Mouse (Mus musculus): ENCODE results near the gene Rhbdl3. TPM values are rescaled to one million over a fixed set of nuclear protein-coding genes. Genes with fewer than 3 reads are reported as not detected.
A peak's percentile ranks its signal among the peaks of the same experiment; 100 is the strongest.

Rhbdl3 gene
- polyA plus RNA-seq (2016; fragmentation: Nextera tagmentation; extraction: Ambion mirVana) = 0.18 and 0.29 TPM in 2 replicates

GRCm38 (mm10) chr11:80300551-80301315 lies at the start of gene Rhbdl3:
Gene Rhbdl3, plus strand, starts transcription at chr11:80300912.
- Histone ChIP-seq H3K4me2 (peak within 1 kb of the TSS; percentile 80), H3K4me3 (peak within 1 kb of the TSS; percentile 55), H3K27ac (no peak within 1 kb of the TSS), H3K9ac (no peak within 1 kb of the TSS), H3K9me3 (replicated peaks) (0 out of 2 replicates have a peak, but pooled peaks cover 5% of the 10 kb centered on the region), H3K4me1 (peaks cover 27% of the 10 kb centered on the region), H3K27me3 (replicated peaks) (peaks cover 98% of the 10 kb centered on the region), H3K36me3 (no peaks in the 10 kb centered on the region)
- ATAC-seq = peak; percentile 42
- WGBS (ENCODE audit: insufficient replicate concordance) = under 1% methylated on average over 74 of the region's 81 CpGs

GRCm38 (mm10) chr11:80264137-80264536 lies 36.6 kb upstream of the Rhbdl3 start:
- no peak overlapping the region for H3K4me2 ChIP-seq
- WGBS (ENCODE audit: insufficient replicate concordance) = 85% methylated on average over 8 of the region's 8 CpGs
- H3K9ac ChIP-seq = no peak overlapping the region
- ATAC-seq = no peak
- no peaks in the 10 kb centered on the region for H3K4me1 ChIP-seq
- no peak overlapping the region for H3K4me3 ChIP-seq
- H3K9me3 ChIP-seq (replicated peaks) = no peaks in the 10 kb centered on the region
- no peak overlapping the region for H3K27ac ChIP-seq
- no peaks in the 10 kb centered on the region for H3K27me3 ChIP-seq (replicated peaks)
- peaks cover 72% of the 10 kb centered on the region for H3K36me3 ChIP-seq

- H3K27me3 ChIP-seq (replicated peaks) = no peaks in the 10 kb centered on the region
- WGBS (ENCODE audit: insufficient replicate concordance) = 58% methylated on average over 5 of the region's 5 CpGs
- H3K4me3 ChIP-seq = no peak overlapping the region
- H3K4me2 ChIP-seq = no peak overlapping the region
- no peak for ATAC-seq
- H3K36me3 ChIP-seq = peaks cover 13% of the 10 kb centered on the region
- H3K9ac ChIP-seq = no peak overlapping the region
- H3K4me1 ChIP-seq = no peaks in the 10 kb centered on the region
- 0 out of 2 replicates have a peak, but pooled peaks cover 7% of the 10 kb centered on the region for H3K9me3 ChIP-seq (replicated peaks)
- no peak overlapping the region for H3K27ac ChIP-seq
Observed at GRCm38 (mm10) chr11:80271096-80271495, 29.6 kb upstream of the Rhbdl3 start.

DNA sequence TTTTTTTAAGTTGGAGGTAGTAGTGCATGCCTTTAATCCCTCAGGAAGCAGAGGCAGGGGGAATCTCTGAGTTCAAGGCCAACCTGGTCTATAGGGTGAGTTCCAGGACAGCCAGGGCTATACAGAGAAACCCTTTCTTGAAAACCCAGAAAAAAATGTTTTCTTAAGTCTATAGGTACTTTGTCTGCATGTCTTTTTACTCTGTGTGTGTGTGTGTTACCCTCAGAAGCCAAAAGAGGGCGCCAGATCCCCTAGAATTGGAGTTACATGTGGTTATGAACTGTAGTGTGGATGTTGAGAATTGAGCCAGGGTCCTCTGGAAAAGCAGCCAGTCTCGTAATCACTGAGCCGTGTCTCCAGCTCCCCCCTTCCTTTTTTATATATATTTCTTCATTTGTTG lies 25.7 kb upstream of the Rhbdl3 start:
- 0 out of 2 replicates have a peak, but pooled peaks cover 7% of the 10 kb centered on the region for H3K9me3 ChIP-seq (replicated peaks)
- H3K4me3 ChIP-seq = no peak overlapping the region
- H3K9ac ChIP-seq = no peak overlapping the region
- H3K27ac ChIP-seq = no peak overlapping the region
- no peak for ATAC-seq
- no peaks in the 10 kb centered on the region for H3K36me3 ChIP-seq
- no peaks in the 10 kb centered on the region for H3K27me3 ChIP-seq (replicated peaks)
- no peak overlapping the region for H3K4me2 ChIP-seq
- no peaks in the 10 kb centered on the region for H3K4me1 ChIP-seq
- WGBS (ENCODE audit: insufficient replicate concordance) = 43% methylated on average over 3 of the region's 3 CpGs

DNA sequence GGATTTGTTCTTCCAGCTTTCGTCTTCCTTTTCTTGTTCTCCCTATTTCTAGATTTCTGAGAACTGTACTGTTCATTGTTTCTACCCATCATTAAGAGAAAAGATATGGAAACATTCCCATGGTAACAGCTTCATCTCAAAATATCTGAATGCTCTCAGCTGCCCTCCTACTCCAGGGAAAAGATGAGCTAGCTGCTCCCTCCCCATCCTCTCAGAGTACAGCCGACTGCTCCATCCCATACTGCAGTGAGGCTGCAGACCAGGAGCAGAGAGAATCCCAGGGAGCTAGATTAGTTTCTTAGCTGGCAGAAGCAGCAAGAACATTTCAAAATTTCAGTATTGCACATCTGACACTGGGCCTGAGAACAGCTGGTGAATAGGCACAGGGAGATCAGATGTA lies 22.7 kb upstream of the Rhbdl3 start:
- ATAC-seq = no peak
- no peaks in the 10 kb centered on the region for H3K27me3 ChIP-seq (replicated peaks)
- no peak overlapping the region for H3K4me3 ChIP-seq
- H3K4me1 ChIP-seq = no peaks in the 10 kb centered on the region
- H3K9me3 ChIP-seq (replicated peaks) = 0 out of 2 replicates have a peak, but pooled peaks cover 7% of the 10 kb centered on the region
- 54% methylated on average over 2 of the region's 2 CpGs for WGBS (ENCODE audit: insufficient replicate concordance)
- no peak overlapping the region for H3K9ac ChIP-seq
- no peak overlapping the region for H3K27ac ChIP-seq
- H3K36me3 ChIP-seq = no peaks in the 10 kb centered on the region
- H3K4me2 ChIP-seq = no peak overlapping the region

- no peaks in the 10 kb centered on the region for H3K4me1 ChIP-seq
- no peak overlapping the region for H3K27ac ChIP-seq
- peaks cover 9% of the 10 kb centered on the region for H3K27me3 ChIP-seq (replicated peaks)
- H3K9ac ChIP-seq = no peak overlapping the region
- no peak overlapping the region for H3K4me3 ChIP-seq
- ATAC-seq = no peak
- H3K36me3 ChIP-seq = no peaks in the 10 kb centered on the region
- no peak overlapping the region for H3K4me2 ChIP-seq
- whole genome bisulfite sequencing (ENCODE audit: insufficient replicate concordance) = 65% methylated on average over 3 of the region's 3 CpGs
- H3K9me3 ChIP-seq (replicated peaks) = no peaks in the 10 kb centered on the region
Observed at GRCm38 (mm10) chr11:80283786-80284185, 16.9 kb upstream of the Rhbdl3 start.

DNA sequence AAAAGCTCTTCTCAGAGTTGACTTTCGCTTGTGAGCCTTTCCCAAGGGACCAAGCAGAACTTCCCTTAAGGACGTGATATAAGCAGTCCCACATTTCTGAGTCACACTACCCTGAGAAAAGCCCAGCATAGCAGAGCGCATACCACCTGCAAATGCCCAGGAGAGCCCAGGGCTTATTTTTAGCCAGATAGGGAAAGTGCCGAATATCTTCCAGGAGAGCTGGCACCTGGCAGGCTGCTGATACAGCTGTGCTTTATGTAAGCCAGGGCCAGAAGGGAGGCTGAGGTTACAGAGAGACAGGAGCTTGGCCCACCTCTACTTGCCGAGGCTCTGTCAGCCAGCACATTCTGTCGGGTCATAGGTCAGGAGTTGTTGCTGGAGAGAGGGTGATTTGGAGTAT lies 16.1 kb upstream of the Rhbdl3 start:
- peaks cover under 1% of the 10 kb centered on the region; the same call in 1 of the 2 replicates for H3K4me1 ChIP-seq
- H3K4me2 ChIP-seq = no peak overlapping the region
- no peaks in the 10 kb centered on the region for H3K9me3 ChIP-seq (replicated peaks)
- WGBS (ENCODE audit: insufficient replicate concordance) = 47% methylated on average over 6 of the region's 6 CpGs
- H3K27ac ChIP-seq = no peak overlapping the region
- no peaks in the 10 kb centered on the region for H3K36me3 ChIP-seq
- no peak overlapping the region for H3K4me3 ChIP-seq
- H3K27me3 ChIP-seq (replicated peaks) = peaks cover 17% of the 10 kb centered on the region
- no peak for ATAC-seq
- no peak overlapping the region for H3K9ac ChIP-seq

DNA sequence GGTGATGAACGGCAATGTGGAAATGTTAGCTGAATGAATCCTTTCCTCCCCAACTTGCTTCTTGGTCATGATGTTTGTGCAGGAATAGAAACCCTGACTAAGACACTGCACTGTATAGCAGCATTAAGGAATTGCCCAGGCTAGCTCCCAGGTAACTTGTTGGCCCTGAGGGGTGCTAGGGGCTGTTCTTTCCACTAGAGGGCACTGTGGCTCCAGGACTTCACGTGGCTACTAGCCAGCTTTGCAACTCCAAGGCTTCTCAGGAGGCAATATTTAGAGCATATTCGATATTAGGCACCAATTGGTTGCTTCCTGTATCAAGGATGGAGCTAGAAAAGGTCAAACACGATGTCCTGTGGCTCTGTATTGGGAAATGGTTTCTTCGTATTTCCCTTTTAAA lies 13.6 kb upstream of the Rhbdl3 start:
- Histone ChIP-seq H3K36me3 (no peaks in the 10 kb centered on the region), H3K27ac (no peak overlapping the region), H3K4me2 (no peak overlapping the region), H3K27me3 (replicated peaks) (peaks cover 31% of the 10 kb centered on the region), H3K4me1 (peaks cover 9% of the 10 kb centered on the region; the same call in 1 of the 2 replicates), H3K9me3 (replicated peaks) (peaks cover 6% of the 10 kb centered on the region; the same call in 1 of the 2 replicates), H3K9ac (no peak overlapping the region), H3K4me3 (no peak overlapping the region)
- WGBS (ENCODE audit: insufficient replicate concordance) = 15% methylated on average over 5 of the region's 5 CpGs
- no peak for ATAC-seq

GRCm38 (mm10) chr11:80289701-80290445 lies 10.8 kb upstream of the Rhbdl3 start:
- 3% methylated on average over 23 of the region's 23 CpGs for WGBS (ENCODE audit: insufficient replicate concordance)
- Histone ChIP-seq H3K36me3 (no peaks in the 10 kb centered on the region), H3K27me3 (replicated peaks) (peaks cover 50% of the 10 kb centered on the region), H3K4me3 (no peak overlapping the region), H3K4me1 (peaks cover 9% of the 10 kb centered on the region; the same call in 1 of the 2 replicates), H3K4me2 (peak overlapping the region; percentile 39), H3K27ac (no peak overlapping the region), H3K9me3 (replicated peaks) (peaks cover 6% of the 10 kb centered on the region; the same call in 1 of the 2 replicates), H3K9ac (no peak overlapping the region)
- no peak for ATAC-seq

GRCm38 (mm10) chr11:80291004-80291403 lies 9.7 kb upstream of the Rhbdl3 start:
- Histone ChIP-seq H3K4me1 (peaks cover 9% of the 10 kb centered on the region; the same call in 1 of the 2 replicates), H3K9ac (no peak overlapping the region), H3K4me2 (no peak overlapping the region), H3K27me3 (replicated peaks) (peaks cover 61% of the 10 kb centered on the region), H3K36me3 (no peaks in the 10 kb centered on the region), H3K4me3 (no peak overlapping the region), H3K9me3 (replicated peaks) (peaks cover 6% of the 10 kb centered on the region; the same call in 1 of the 2 replicates), H3K27ac (no peak overlapping the region)
- WGBS (ENCODE audit: insufficient replicate concordance) = 49% methylated on average over 2 of the region's 2 CpGs
- no peak for ATAC-seq

- ATAC-seq = no peak
- Histone ChIP-seq H3K4me1 (peaks cover 9% of the 10 kb centered on the region; the same call in 1 of the 2 replicates), H3K4me3 (no peak overlapping the region), H3K9me3 (replicated peaks) (peaks cover 6% of the 10 kb centered on the region; the same call in 1 of the 2 replicates), H3K36me3 (no peaks in the 10 kb centered on the region), H3K27me3 (replicated peaks) (peaks cover 75% of the 10 kb centered on the region), H3K9ac (no peak overlapping the region), H3K4me2 (no peak overlapping the region), H3K27ac (no peak overlapping the region)
- WGBS (ENCODE audit: insufficient replicate concordance) = 64% methylated on average over 7 of the region's 7 CpGs
Observed at GRCm38 (mm10) chr11:80292463-80292862, 8.2 kb upstream of the Rhbdl3 start.

DNA sequence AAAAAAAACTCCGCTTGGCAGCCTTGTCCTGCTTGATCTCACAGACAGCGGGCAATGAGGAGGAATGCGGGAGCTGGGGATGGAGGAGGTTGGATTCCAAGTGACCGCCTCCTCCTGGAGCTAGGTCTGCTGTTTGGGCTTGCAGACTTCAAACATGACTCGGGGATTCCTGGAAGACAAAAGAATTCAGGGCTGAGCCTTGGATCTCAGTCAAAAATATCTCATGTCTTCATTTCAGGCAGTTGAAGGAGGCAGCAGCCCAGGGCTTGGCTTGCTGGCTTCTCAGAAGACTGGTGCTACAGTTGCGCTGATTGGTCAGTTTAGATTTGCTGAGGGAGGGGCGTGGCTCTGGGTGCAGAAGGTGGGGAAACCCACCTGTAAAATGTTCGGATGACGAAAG lies 5.6 kb upstream of the Rhbdl3 start:
- ATAC-seq = no peak
- Histone ChIP-seq H3K9ac (no peak overlapping the region), H3K9me3 (replicated peaks) (peaks cover 6% of the 10 kb centered on the region; the same call in 1 of the 2 replicates), H3K27ac (no peak overlapping the region), H3K27me3 (replicated peaks) (peaks cover 78% of the 10 kb centered on the region), H3K4me2 (no peak overlapping the region), H3K4me1 (peaks cover 3% of the 10 kb centered on the region; the same call in 1 of the 2 replicates), H3K4me3 (no peak overlapping the region), H3K36me3 (no peaks in the 10 kb centered on the region)
- 16% methylated on average over 9 of the region's 9 CpGs for WGBS (ENCODE audit: insufficient replicate concordance)

Measured in liver, embryonic 12.5 days (tissue).